Mouse (Mus musculus): ENCODE measurements at regions not wholly inside any gene's neighbourhood (a gene's known extent, or its start where the extent isn't known, plus 50 kb on each side); places are given as distances from the start of the nearest gene placed in this dataset.

- no peaks in the 10 kb centered on the region for H3K4me1 ChIP-seq
- WGBS, result 94% methylated on average over 11 of the region's 11 CpGs
- no peaks in the 10 kb centered on the region for H3K36me3 ChIP-seq (replicated peaks)
- no peaks in the 10 kb centered on the region for H3K9me3 ChIP-seq
- no peak overlapping the region for H3K4me3 ChIP-seq (replicated peaks)
- no peak overlapping the region for H3K9ac ChIP-seq
- ATAC-seq (ENCODE audit: low FRiP score), result no peak
- H3K27me3 ChIP-seq, result no peaks in the 10 kb centered on the region
- no peak overlapping the region for H3K27ac ChIP-seq
- H3K4me2 ChIP-seq, result no peak overlapping the region
Measured at GRCm38 (mm10) chr3:131955771-131956170, 129.3 kb upstream of the Dkk2 start.

- no peaks in the 10 kb centered on the region for H3K27me3 ChIP-seq
- H3K4me1 ChIP-seq, result no peaks in the 10 kb centered on the region
- no peaks in the 10 kb centered on the region for H3K9me3 ChIP-seq
- H3K9ac ChIP-seq, result no peak overlapping the region
- no peak overlapping the region for H3K4me3 ChIP-seq (replicated peaks)
- no peak overlapping the region for H3K4me2 ChIP-seq
- 97% methylated on average over 1 of the region's 1 CpGs for WGBS
- ATAC-seq (ENCODE audit: low FRiP score), result no peak
- H3K27ac ChIP-seq, result no peak overlapping the region
- H3K36me3 ChIP-seq (replicated peaks), result no peaks in the 10 kb centered on the region
Measured at GRCm38 (mm10) chr3:131960636-131961035, 124.5 kb upstream of the Dkk2 start.

GRCm38 (mm10) chr3:131961571-131961970 is 123.5 kb upstream of the Dkk2 start:
- no peak for ATAC-seq (ENCODE audit: low FRiP score)
- H3K4me2 ChIP-seq, result no peak overlapping the region
- H3K27me3 ChIP-seq, result no peaks in the 10 kb centered on the region
- H3K27ac ChIP-seq, result no peak overlapping the region
- H3K4me3 ChIP-seq (replicated peaks), result no peak overlapping the region
- no peaks in the 10 kb centered on the region for H3K36me3 ChIP-seq (replicated peaks)
- no peaks in the 10 kb centered on the region for H3K4me1 ChIP-seq
- H3K9ac ChIP-seq, result no peak overlapping the region
- H3K9me3 ChIP-seq, result no peaks in the 10 kb centered on the region

GRCm38 (mm10) chr3:131962870-131963269 is 122.2 kb upstream of the Dkk2 start:
- no peak for ATAC-seq (ENCODE audit: low FRiP score)
- H3K27ac ChIP-seq, result no peak overlapping the region
- no peak overlapping the region for H3K9ac ChIP-seq
- WGBS, result 86% methylated on average over 2 of the region's 2 CpGs
- no peaks in the 10 kb centered on the region for H3K27me3 ChIP-seq
- no peaks in the 10 kb centered on the region for H3K4me1 ChIP-seq
- no peak overlapping the region for H3K4me3 ChIP-seq (replicated peaks)
- no peak overlapping the region for H3K4me2 ChIP-seq
- H3K36me3 ChIP-seq (replicated peaks), result no peaks in the 10 kb centered on the region
- no peaks in the 10 kb centered on the region for H3K9me3 ChIP-seq

- Histone ChIP-seq H3K36me3 (replicated peaks) (no peaks in the 10 kb centered on the region), H3K4me1 (no peaks in the 10 kb centered on the region), H3K9me3 (no peaks in the 10 kb centered on the region), H3K9ac (no peak overlapping the region), H3K4me2 (no peak overlapping the region), H3K27me3 (no peaks in the 10 kb centered on the region), H3K4me3 (replicated peaks) (no peak overlapping the region), H3K27ac (no peak overlapping the region)
- 91% methylated on average over 9 of the region's 9 CpGs for WGBS
- ATAC-seq (ENCODE audit: low FRiP score), result no peak
Measured at GRCm38 (mm10) chr3:131964952-131965351, 120.1 kb upstream of the Dkk2 start.

GRCm38 (mm10) chr3:131965456-131966160 is 119.5 kb upstream of the Dkk2 start:
- ATAC-seq (ENCODE audit: low FRiP score), result no peak
- no peak overlapping the region for H3K4me2 ChIP-seq
- H3K4me1 ChIP-seq, result no peaks in the 10 kb centered on the region
- no peak overlapping the region for H3K9ac ChIP-seq
- H3K27me3 ChIP-seq, result no peaks in the 10 kb centered on the region
- H3K36me3 ChIP-seq (replicated peaks), result no peaks in the 10 kb centered on the region
- H3K27ac ChIP-seq, result no peak overlapping the region
- no peaks in the 10 kb centered on the region for H3K9me3 ChIP-seq
- H3K4me3 ChIP-seq (replicated peaks), result no peak overlapping the region
- WGBS, result 91% methylated on average over 9 of the region's 9 CpGs

- ATAC-seq (ENCODE audit: low FRiP score), result no peak
- no peak overlapping the region for H3K4me3 ChIP-seq (replicated peaks)
- H3K9ac ChIP-seq, result no peak overlapping the region
- H3K27ac ChIP-seq, result no peak overlapping the region
- no peak overlapping the region for H3K4me2 ChIP-seq
- no peaks in the 10 kb centered on the region for H3K27me3 ChIP-seq
- WGBS, result 83% methylated on average over 11 of the region's 11 CpGs
- no peaks in the 10 kb centered on the region for H3K4me1 ChIP-seq
- no peaks in the 10 kb centered on the region for H3K36me3 ChIP-seq (replicated peaks)
- H3K9me3 ChIP-seq, result no peaks in the 10 kb centered on the region
Measured at GRCm38 (mm10) chr3:131967288-131967687, 117.8 kb upstream of the Dkk2 start.

- Histone ChIP-seq H3K4me3 (replicated peaks) (no peak overlapping the region), H3K4me1 (no peaks in the 10 kb centered on the region), H3K27me3 (no peaks in the 10 kb centered on the region), H3K27ac (no peak overlapping the region), H3K9me3 (no peaks in the 10 kb centered on the region), H3K36me3 (replicated peaks) (no peaks in the 10 kb centered on the region), H3K4me2 (no peak overlapping the region), H3K9ac (no peak overlapping the region)
- WGBS, result 91% methylated on average over 1 of the region's 1 CpGs
- ATAC-seq (ENCODE audit: low FRiP score), result no peak
Measured at GRCm38 (mm10) chr3:131970827-131971226, 114.3 kb upstream of the Dkk2 start.

- ATAC-seq (ENCODE audit: low FRiP score), result peak; percentile 92
- Histone ChIP-seq H3K36me3 (replicated peaks) (no peaks in the 10 kb centered on the region), H3K4me3 (replicated peaks) (no peak overlapping the region), H3K27me3 (no peaks in the 10 kb centered on the region), H3K4me1 (no peaks in the 10 kb centered on the region), H3K9me3 (no peaks in the 10 kb centered on the region), H3K27ac (no peak overlapping the region), H3K9ac (no peak overlapping the region), H3K4me2 (no peak overlapping the region)
- WGBS, result 43% methylated on average over 7 of the region's 7 CpGs
Measured at GRCm38 (mm10) chr3:131975940-131976628, 109.0 kb upstream of the Dkk2 start.

GRCm38 (mm10) chr3:131983292-131983691 is 101.8 kb upstream of the Dkk2 start:
- Histone ChIP-seq H3K36me3 (replicated peaks) (no peaks in the 10 kb centered on the region), H3K9ac (no peak overlapping the region), H3K9me3 (no peaks in the 10 kb centered on the region), H3K27me3 (no peaks in the 10 kb centered on the region), H3K27ac (no peak overlapping the region), H3K4me1 (no peaks in the 10 kb centered on the region), H3K4me3 (replicated peaks) (no peak overlapping the region), H3K4me2 (no peak overlapping the region)
- WGBS, result 91% methylated on average over 2 of the region's 2 CpGs
- no peak for ATAC-seq (ENCODE audit: low FRiP score)

GRCm38 (mm10) chr3:131998838-131999613 is 86.1 kb upstream of the Dkk2 start:
- no peak for ATAC-seq (ENCODE audit: low FRiP score)
- Histone ChIP-seq H3K4me3 (replicated peaks) (no peak overlapping the region), H3K9ac (no peak overlapping the region), H3K36me3 (replicated peaks) (no peaks in the 10 kb centered on the region), H3K4me1 (peaks cover 14% of the 10 kb centered on the region), H3K9me3 (no peaks in the 10 kb centered on the region), H3K4me2 (no peak overlapping the region), H3K27ac (no peak overlapping the region), H3K27me3 (no peaks in the 10 kb centered on the region)
- 56% methylated on average over 6 of the region's 6 CpGs for WGBS

GRCm38 (mm10) chr3:132006191-132006590 is 78.9 kb upstream of the Dkk2 start:
- Histone ChIP-seq H3K27ac (no peak overlapping the region), H3K9ac (no peak overlapping the region), H3K27me3 (no peaks in the 10 kb centered on the region), H3K9me3 (no peaks in the 10 kb centered on the region), H3K4me2 (no peak overlapping the region), H3K36me3 (replicated peaks) (no peaks in the 10 kb centered on the region), H3K4me3 (replicated peaks) (no peak overlapping the region), H3K4me1 (no peaks in the 10 kb centered on the region; the same call in 1 of the 2 replicates)
- WGBS, result 37% methylated on average over 7 of the region's 7 CpGs
- ATAC-seq (ENCODE audit: low FRiP score), result no peak
